Mouse (Mus musculus): ENCODE data around the gene Tsc2. TPM values are rescaled to one million over a fixed set of nuclear protein-coding genes. Genes with fewer than 3 reads are reported as not detected.

Gene Tsc2
- polyA plus RNA-seq, 1 experiment from 2014 or later = 43.4 TPM

- Histone ChIP-seq H3K27ac (no peak overlapping the region), H3K4me3 (ENCODE audit: inconsistent target) (no peak overlapping the region)
- WGBS (ENCODE audit: missing documents) = 9% methylated on average over 19 of the region's 19 CpGs
These were observed 21.7 kb upstream of the Tsc2 start for GRCm38 (mm10) chr17:24653967-24654710.

GRCm38 (mm10) chr17:24651835-24652234 is 19.4 kb upstream of the Tsc2 start:
- WGBS (ENCODE audit: missing documents) = 21% methylated on average over 3 of the region's 3 CpGs
- H3K4me3 ChIP-seq (ENCODE audit: inconsistent target) = no peak overlapping the region
- H3K79me2 ChIP-seq (ENCODE audit: inconsistent target) = no peaks in the 10 kb centered on the region
- no peaks in the 10 kb centered on the region for H3K36me3 ChIP-seq (ENCODE audit: inconsistent target)
- H3K27ac ChIP-seq = no peak overlapping the region

More at GRCm38 (mm10) chr17:24653967-24654710, 21.7 kb upstream of the Tsc2 start:
- H3K36me3 ChIP-seq (ENCODE audit: inconsistent target) = no peaks in the 10 kb centered on the region
- H3K79me2 ChIP-seq (ENCODE audit: inconsistent target) = no peaks in the 10 kb centered on the region

DNA sequence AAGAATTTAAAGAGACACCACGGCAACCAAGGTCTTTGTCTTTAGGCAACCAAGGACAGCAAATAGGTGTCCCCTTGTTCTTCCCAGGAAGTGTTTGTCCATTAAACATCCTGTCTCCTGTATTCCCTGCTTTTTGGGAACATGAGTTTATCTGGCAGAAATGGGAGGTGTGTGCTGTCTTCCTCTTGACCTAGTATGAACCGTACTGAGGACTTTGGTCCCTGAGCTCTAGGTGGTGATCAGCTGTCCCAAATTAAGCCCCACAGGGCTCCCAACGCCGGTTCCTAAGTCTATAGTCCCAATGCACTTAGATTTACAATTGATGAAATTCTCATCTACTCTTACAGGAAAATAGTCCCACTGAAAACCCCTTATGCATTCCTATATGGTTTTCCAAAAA is 18.3 kb upstream of the Tsc2 start:
- Histone ChIP-seq H3K36me3 (ENCODE audit: inconsistent target) (no peaks in the 10 kb centered on the region), H3K79me2 (ENCODE audit: inconsistent target) (no peaks in the 10 kb centered on the region), H3K4me3 (ENCODE audit: inconsistent target) (no peak overlapping the region), H3K27ac (no peak overlapping the region)
- 92% methylated on average over 4 of the region's 4 CpGs for WGBS (ENCODE audit: missing documents)

DNA sequence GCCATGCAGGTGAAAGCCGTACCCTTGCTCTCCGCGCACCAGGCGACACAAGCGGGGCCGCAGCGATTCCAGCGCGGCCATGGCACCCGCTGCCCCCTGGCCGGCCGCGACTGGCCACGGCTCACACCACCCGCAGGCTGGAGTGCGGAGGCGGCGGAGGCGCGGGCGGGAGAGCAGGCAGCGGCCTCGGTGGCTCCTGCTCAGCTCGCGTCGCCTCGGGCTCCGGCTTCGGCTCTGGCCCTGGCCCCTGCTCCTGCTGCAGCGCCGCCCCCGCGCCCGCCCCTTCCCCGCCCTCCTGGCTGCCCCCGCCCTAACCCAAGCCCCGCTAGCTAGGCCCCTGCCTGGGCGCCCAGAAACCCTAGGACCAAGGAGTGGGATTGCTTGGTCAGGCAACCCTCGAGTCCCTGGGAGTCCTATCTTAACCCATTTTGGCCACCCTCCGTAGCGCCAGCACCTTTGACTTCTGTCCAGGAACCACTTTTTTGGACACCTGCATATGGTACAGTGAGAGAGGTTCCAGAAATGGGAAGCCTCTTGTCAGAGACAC is 17.7 kb upstream of the Tsc2 start, which contains the start of gene Slc9a3r2:
Slc9a3r2 (minus strand) TSS at position 258 of the 547 bp plus-strand sequence.
- H3K79me2 ChIP-seq (ENCODE audit: inconsistent target) = no peaks in the 10 kb centered on the region
- H3K27ac ChIP-seq = no peak within 1 kb of the TSS
- H3K36me3 ChIP-seq (ENCODE audit: inconsistent target) = no peaks in the 10 kb centered on the region
- 5% methylated on average over 36 of the region's 41 CpGs for WGBS (ENCODE audit: missing documents)
- H3K4me3 ChIP-seq (ENCODE audit: inconsistent target) = no peak within 1 kb of the TSS

GRCm38 (mm10) chr17:24649581-24650069 is 17.2 kb upstream of the Tsc2 start:
- no peaks in the 10 kb centered on the region for H3K36me3 ChIP-seq (ENCODE audit: inconsistent target)
- no peak overlapping the region for H3K27ac ChIP-seq
- no peaks in the 10 kb centered on the region for H3K79me2 ChIP-seq (ENCODE audit: inconsistent target)
- 3% methylated on average over 35 of the region's 35 CpGs for WGBS (ENCODE audit: missing documents)
- H3K4me3 ChIP-seq (ENCODE audit: inconsistent target) = no peak overlapping the region

- Histone ChIP-seq H3K27ac (no peak overlapping the region), H3K36me3 (ENCODE audit: inconsistent target) (no peaks in the 10 kb centered on the region), H3K4me3 (ENCODE audit: inconsistent target) (no peak overlapping the region), H3K79me2 (ENCODE audit: inconsistent target) (no peaks in the 10 kb centered on the region)
- 89% methylated on average over 10 of the region's 10 CpGs for WGBS (ENCODE audit: missing documents)
These were observed 16.4 kb upstream of the Tsc2 start for GRCm38 (mm10) chr17:24648731-24649377.

- Histone ChIP-seq H3K36me3 (ENCODE audit: inconsistent target) (no peaks in the 10 kb centered on the region), H3K27ac (no peak overlapping the region), H3K79me2 (ENCODE audit: inconsistent target) (no peaks in the 10 kb centered on the region), H3K4me3 (ENCODE audit: inconsistent target) (no peak overlapping the region)
- 89% methylated on average over 11 of the region's 11 CpGs for WGBS (ENCODE audit: missing documents)
These were observed 15.1 kb upstream of the Tsc2 start for GRCm38 (mm10) chr17:24647493-24647892.

GRCm38 (mm10) chr17:24646381-24646780 is 14.0 kb upstream of the Tsc2 start:
- 95% methylated on average over 4 of the region's 4 CpGs for WGBS (ENCODE audit: missing documents)
- no peak overlapping the region for H3K4me3 ChIP-seq (ENCODE audit: inconsistent target)
- no peaks in the 10 kb centered on the region for H3K36me3 ChIP-seq (ENCODE audit: inconsistent target)
- H3K79me2 ChIP-seq (ENCODE audit: inconsistent target) = no peaks in the 10 kb centered on the region
- no peak overlapping the region for H3K27ac ChIP-seq

DNA sequence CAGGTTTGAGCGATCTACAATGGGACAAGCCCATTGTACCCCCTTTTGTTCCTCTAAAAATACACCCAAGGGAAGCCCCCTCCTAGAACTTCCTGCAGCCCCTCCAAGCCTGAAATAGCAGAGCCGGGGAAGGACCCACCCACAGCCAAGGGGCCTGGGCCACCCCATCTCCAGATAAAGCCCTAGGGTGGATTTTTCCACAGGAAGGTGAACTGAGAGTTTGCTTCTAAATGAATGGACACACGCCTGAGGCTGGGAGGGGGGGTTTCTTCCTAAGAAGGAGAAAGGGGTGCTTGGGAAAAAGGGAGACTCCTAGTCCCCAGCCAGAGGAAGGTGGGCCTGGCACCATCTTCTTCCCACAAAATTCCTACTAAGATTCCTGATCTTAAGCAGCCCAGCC is 13.5 kb upstream of the Tsc2 start:
- Histone ChIP-seq H3K4me3 (ENCODE audit: inconsistent target) (no peak overlapping the region), H3K27ac (no peak overlapping the region), H3K79me2 (ENCODE audit: inconsistent target) (no peaks in the 10 kb centered on the region), H3K36me3 (ENCODE audit: inconsistent target) (no peaks in the 10 kb centered on the region)
- WGBS (ENCODE audit: missing documents) = 96% methylated on average over 3 of the region's 3 CpGs

GRCm38 (mm10) chr17:24644875-24645721 is 12.7 kb upstream of the Tsc2 start:
- H3K36me3 ChIP-seq (ENCODE audit: inconsistent target) = no peaks in the 10 kb centered on the region
- no peaks in the 10 kb centered on the region for H3K79me2 ChIP-seq (ENCODE audit: inconsistent target)
- no peak overlapping the region for H3K4me3 ChIP-seq (ENCODE audit: inconsistent target)
- WGBS (ENCODE audit: missing documents) = 73% methylated on average over 8 of the region's 9 CpGs
- H3K27ac ChIP-seq = no peak overlapping the region

DNA sequence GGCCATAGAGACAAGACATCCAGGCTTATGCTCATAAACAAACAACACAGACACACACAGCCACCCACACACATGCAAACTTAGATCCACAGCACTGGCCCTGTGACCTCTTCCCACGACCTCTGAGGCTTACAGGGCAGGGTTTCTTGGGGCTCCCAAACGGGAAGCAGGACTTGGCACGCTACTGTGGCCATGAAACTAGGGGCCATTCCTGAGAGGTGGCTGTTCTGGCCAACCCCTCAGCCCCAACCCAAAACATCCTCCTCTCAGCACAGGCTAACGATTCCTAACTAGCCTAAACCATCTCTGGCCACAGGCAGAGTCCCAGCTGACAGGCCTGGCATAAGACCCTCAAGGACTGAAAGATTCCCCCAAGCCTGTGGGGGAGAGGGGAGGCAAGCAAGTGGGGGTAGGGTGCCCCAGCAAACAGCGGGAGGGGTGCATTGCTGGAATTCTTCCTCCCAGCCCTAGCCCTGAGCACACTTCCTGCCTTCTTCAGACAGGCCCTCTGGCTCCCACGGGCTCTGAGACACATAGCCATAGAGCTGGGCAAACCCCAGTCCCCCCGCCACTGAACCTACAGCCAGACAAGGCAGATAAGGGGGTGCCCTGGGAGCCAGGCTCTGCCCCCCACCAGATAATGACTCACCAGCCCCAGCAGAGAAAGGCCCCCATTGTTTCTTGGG is 11.7 kb upstream of the Tsc2 start:
- 80% methylated on average over 7 of the region's 7 CpGs for WGBS (ENCODE audit: missing documents)
- Histone ChIP-seq H3K4me3 (ENCODE audit: inconsistent target) (no peak overlapping the region), H3K27ac (no peak overlapping the region), H3K79me2 (ENCODE audit: inconsistent target) (no peaks in the 10 kb centered on the region), H3K36me3 (ENCODE audit: inconsistent target) (no peaks in the 10 kb centered on the region)

GRCm38 (mm10) chr17:24642791-24643343 is 10.4 kb upstream of the Tsc2 start:
- 98% methylated on average over 6 of the region's 6 CpGs for WGBS (ENCODE audit: missing documents)

DNA sequence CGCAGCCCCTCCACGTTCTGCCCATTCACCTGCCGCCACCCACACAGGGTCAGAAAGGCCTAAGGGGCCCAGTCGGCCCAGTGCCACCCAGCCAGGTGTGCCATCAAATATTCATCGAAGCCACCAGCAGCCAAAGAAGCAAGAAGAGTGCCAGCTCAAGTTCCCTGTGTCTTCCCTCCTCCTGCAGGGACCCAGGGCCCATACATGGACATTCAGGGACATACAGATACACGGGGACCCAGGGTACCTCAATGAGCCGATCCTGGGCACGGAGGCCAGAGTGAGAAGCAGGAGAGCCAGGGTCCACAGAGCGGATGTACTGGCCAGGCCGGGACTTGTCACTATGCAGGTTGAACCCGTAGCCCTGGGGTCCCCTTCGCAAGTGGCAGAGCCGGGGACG is 9.5 kb upstream of the Tsc2 start:
- WGBS (ENCODE audit: missing documents) = 95% methylated on average over 14 of the region's 14 CpGs
- Histone ChIP-seq H3K79me2 (ENCODE audit: inconsistent target) (no peaks in the 10 kb centered on the region), H3K4me3 (ENCODE audit: inconsistent target) (no peak overlapping the region), H3K36me3 (ENCODE audit: inconsistent target) (no peaks in the 10 kb centered on the region), H3K27ac (no peak overlapping the region)

More at GRCm38 (mm10) chr17:24642791-24643343, 10.4 kb upstream of the Tsc2 start:
- H3K27ac ChIP-seq = no peak overlapping the region
- H3K79me2 ChIP-seq (ENCODE audit: inconsistent target) = no peaks in the 10 kb centered on the region
- no peak overlapping the region for H3K4me3 ChIP-seq (ENCODE audit: inconsistent target)
- H3K36me3 ChIP-seq (ENCODE audit: inconsistent target) = no peaks in the 10 kb centered on the region

- Histone ChIP-seq H3K36me3 (ENCODE audit: inconsistent target) (no peaks in the 10 kb centered on the region), H3K4me3 (ENCODE audit: inconsistent target) (no peak overlapping the region), H3K27ac (no peak overlapping the region), H3K79me2 (ENCODE audit: inconsistent target) (no peaks in the 10 kb centered on the region)
- 95% methylated on average over 15 of the region's 15 CpGs for WGBS (ENCODE audit: missing documents)
These were observed 8.2 kb upstream of the Tsc2 start for GRCm38 (mm10) chr17:24640581-24640980.

Measured in macrophage (primary cell).